Comparison of ENCODE assay signal across 19 mouse cellular contexts in the genomic region with DNA sequence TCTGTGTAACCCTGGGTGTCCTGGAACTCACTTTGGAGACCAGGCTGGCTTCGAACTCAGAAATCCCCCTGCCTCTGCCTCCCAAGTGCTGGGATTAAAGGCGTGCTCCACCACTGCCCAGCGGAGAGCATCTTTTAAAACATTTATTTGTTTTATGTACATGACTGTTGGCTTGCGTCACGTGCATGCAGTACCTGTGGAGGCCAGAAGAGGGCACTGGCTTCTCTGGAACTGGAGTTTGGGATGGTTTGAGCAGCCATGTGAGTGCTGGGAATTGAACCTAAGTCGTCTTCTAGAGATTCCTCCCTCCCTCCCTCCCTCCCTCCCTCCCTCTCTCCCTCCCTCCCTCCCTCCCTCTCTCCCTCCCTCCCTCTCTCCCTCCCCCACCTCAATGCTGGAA. TPM values are rescaled to one million over a fixed set of nuclear protein-coding genes. Genes with fewer than 3 reads are reported as not detected.
A peak's percentile ranks its signal among the peaks of the same experiment; 100 is the strongest.
DNase-seq lines count a peak whose midpoint lies in the region; ATAC-seq and TF ChIP-seq lines count a peak whose summit lies in the region.
"Not testable (repeated sequence)": the region's sequence is repeated elsewhere in the genome, so short reads cannot be mapped to it uniquely, and the experiment has no call there.
"Had no signal": no experiment of that assay in that cellular context is flagged by ENCODE, and none has a peak within 500 bp of the region (broad histone marks: within the 10 kb centered on the region; RNA-seq: fewer than 3 reads in every experiment).

No protein-coding gene starts in this region.

- H3K27ac ChIP-seq in heart, postnatal 0 days (ENCODE audit: low read depth); intestine, postnatal 0 days (ENCODE audit: low read depth, low read length); liver, adult 2 months (replicated peaks; ENCODE audit: insufficient read depth, low read depth, low read length): not testable (repeated sequence)

- not testable (repeated sequence) for TF ChIP-seq EP300 in heart, postnatal 0 days (IDR thresholded peaks at IDR 0.05; ENCODE audit: low read depth)

- 92% methylated on average over 6 of the region's 6 CpGs for WGBS in heart, postnatal 0 days
- 93% methylated on average over 6 of the region's 6 CpGs for WGBS in intestine, postnatal 0 days
- 92% methylated on average over 6 of the region's 6 CpGs for WGBS in liver, adult 2 months

- H3K79me2 ChIP-seq in liver, adult 2 months (ENCODE audit: control insufficient read depth, insufficient read depth, low read length) = peaks cover 20% of the 10 kb centered on the region; the same call in 1 of the 2 replicates

- 0 out of 2 replicates have a peak, but pooled peaks have one; percentile 14 for TF ChIP-seq CTCF in heart, postnatal 0 days (IDR thresholded peaks at IDR 0.05; ENCODE audit: low read depth)
- TF ChIP-seq CTCF in intestine, postnatal 0 days (IDR thresholded peaks at IDR 0.05; ENCODE audit: low read depth) = peak; percentile 57
- peak; percentile 56 for TF ChIP-seq CTCF in liver, adult 2 months (IDR thresholded peaks at IDR 0.05; ENCODE audit: low read depth, low read length)

- not testable (repeated sequence) for H3K4me2 ChIP-seq in heart, postnatal 0 days (ENCODE audit: low read depth, low read length); intestine, postnatal 0 days (replicated peaks; ENCODE audit: low read depth)

- not testable (repeated sequence) for H3K4me3 ChIP-seq in heart, postnatal 0 days (ENCODE audit: low read depth, low read length); intestine, postnatal 0 days (ENCODE audit: low read depth, low read length); liver, adult 2 months (ENCODE audit: insufficient read depth, low read depth, low read length)

- not testable (repeated sequence) for TF ChIP-seq POLR2A in liver, adult 2 months (IDR thresholded peaks at IDR 0.05; ENCODE audit: extremely low read depth, insufficient read depth, low read length)

- not testable (repeated sequence) for H3K27me3 ChIP-seq in heart, postnatal 0 days (ENCODE audit: control insufficient read depth, insufficient read depth, low read length); intestine, postnatal 0 days (replicated peaks; ENCODE audit: control insufficient read depth, insufficient read depth, low read length); liver, adult 2 months (ENCODE audit: control insufficient read depth, insufficient read depth, low read length)

- H3K4me1 ChIP-seq in heart, postnatal 0 days (ENCODE audit: control insufficient read depth, insufficient read depth); intestine, postnatal 0 days (replicated peaks; ENCODE audit: control insufficient read depth, insufficient read depth, low read length): not testable (repeated sequence)
- peaks cover 22% of the 10 kb centered on the region for H3K4me1 ChIP-seq in liver, adult 2 months (ENCODE audit: control insufficient read depth, insufficient read depth, low read length)

- not testable (repeated sequence) for H3K9me3 ChIP-seq in heart, postnatal 0 days (replicated peaks; ENCODE audit: control insufficient read depth, low read length); intestine, postnatal 0 days (ENCODE audit: control insufficient read depth)

- H3K36me3 ChIP-seq in heart, postnatal 0 days (replicated peaks; ENCODE audit: control insufficient read depth, insufficient read depth, low read length); intestine, postnatal 0 days (ENCODE audit: control insufficient read depth, insufficient read depth); liver, adult 2 months (ENCODE audit: control insufficient read depth, insufficient read depth, low read length): not testable (repeated sequence)

- DNase-seq in A20 (ENCODE audit: low read depth, low spot score) = peak; percentile 23
- peak; percentile 26 for DNase-seq in NIH3T3 (ENCODE audit: low read depth)
- DNase-seq in cerebellum, adult 8-10 months = peak; percentile 20
- not testable (repeated sequence) for DNase-seq in heart, postnatal 0 days (ENCODE audit: low spot score); liver, adult 2 months (ENCODE audit: extremely low read depth, low read depth, low spot score)
- DNase-seq in naive thymus-derived CD4-positive, alpha-beta T cell, adult 2 months (ENCODE audit: low read depth) = peak; percentile 10
- DNase-seq in testis, postnatal 14 days (ENCODE audit: low spot score) = peak; percentile 65

- ATAC-seq in heart, postnatal 0 days (ENCODE audit: insufficient read depth, low read depth); intestine, postnatal 0 days: not testable (repeated sequence)

- H3K9ac ChIP-seq in heart, postnatal 0 days (replicated peaks; ENCODE audit: low read depth, low read length); intestine, postnatal 0 days (ENCODE audit: low read depth, low read length); liver, adult 2 months (ENCODE audit: low read depth, low read length): not testable (repeated sequence)

RNA-seq across cellular contexts. Expression of gene Smad9, which starts 10.1 kb away (rescaled TPM):
- 0.69 and 1.0 TPM in 2 replicates for total RNA-seq in heart, postnatal 0 days (2014; rRNA removed; ENCODE audit: low replicate concordance)
- polyA plus RNA-seq in heart, postnatal 0 days (2015; fragmentation: Nextera tagmentation; extraction: Ambion mirVana) = 0.27 and 0.30 TPM in 2 replicates
- polyA plus RNA-seq in intestine, postnatal 0 days (2015; fragmentation: Nextera tagmentation; extraction: Ambion mirVana) = 0.70 and 0.93 TPM in 2 replicates
- 3.8 and 7.2 TPM in 2 replicates for total RNA-seq in liver, adult 2 months (2014; rRNA removed)
- polyA plus RNA-seq in liver, adult 2 months (2012; rRNA removed) = 2.1 and 4.6 TPM in 2 replicates
- polyA plus RNA-seq: CD4-positive, CD25-positive, alpha-beta regulatory T cell, adult 4 months; erythroblast, embryonic 14.5 days had no signal

RNA-seq across cellular contexts. Expression of gene Alg5, which starts 30.2 kb away (rescaled TPM):
- total RNA-seq in heart, postnatal 0 days (2014; rRNA removed; ENCODE audit: low replicate concordance) = 10.4 and 26.9 TPM in 2 replicates
- 37.3 and 41.3 TPM in 2 replicates for polyA plus RNA-seq in heart, postnatal 0 days (2015; fragmentation: Nextera tagmentation; extraction: Ambion mirVana)
- 95.1 and 99.6 TPM in 2 replicates for polyA plus RNA-seq in intestine, postnatal 0 days (2015; fragmentation: Nextera tagmentation; extraction: Ambion mirVana)
- total RNA-seq in liver, adult 2 months (2014; rRNA removed) = 28.3 and 33.4 TPM in 2 replicates
- 14.8 and 17.5 TPM in 2 replicates for polyA plus RNA-seq in liver, adult 2 months (2012; rRNA removed)
- polyA plus RNA-seq: erythroblast, embryonic 14.5 days had no signal

RNA-seq across cellular contexts. Expression of gene Exosc8, which starts 30.3 kb away (rescaled TPM):
- 18.8 and 44.5 TPM in 2 replicates for total RNA-seq in heart, postnatal 0 days (2014; rRNA removed; ENCODE audit: low replicate concordance)
- polyA plus RNA-seq in heart, postnatal 0 days (2015; fragmentation: Nextera tagmentation; extraction: Ambion mirVana) = 33.9 and 36.5 TPM in 2 replicates
- 31.0 and 31.7 TPM in 2 replicates for polyA plus RNA-seq in intestine, postnatal 0 days (2015; fragmentation: Nextera tagmentation; extraction: Ambion mirVana)
- 17.4 and 22.1 TPM in 2 replicates for total RNA-seq in liver, adult 2 months (2014; rRNA removed)
- polyA plus RNA-seq in liver, adult 2 months (2012; rRNA removed) = 8.0 and 10.1 TPM in 2 replicates

RNA-seq across cellular contexts. Expression of gene Rfxap, which starts 42.1 kb away (rescaled TPM):
- 10.4 and 14.5 TPM in 2 replicates for total RNA-seq in heart, postnatal 0 days (2014; rRNA removed; ENCODE audit: low replicate concordance)
- 21.2 and 22.1 TPM in 2 replicates for polyA plus RNA-seq in heart, postnatal 0 days (2015; fragmentation: Nextera tagmentation; extraction: Ambion mirVana)
- 28.8 and 30.8 TPM in 2 replicates for polyA plus RNA-seq in intestine, postnatal 0 days (2015; fragmentation: Nextera tagmentation; extraction: Ambion mirVana)
- 10.6 and 11.4 TPM in 2 replicates for total RNA-seq in liver, adult 2 months (2014; rRNA removed)
- 10.8 and 13.1 TPM in 2 replicates for polyA plus RNA-seq in liver, adult 2 months (2012; rRNA removed)

RNA-seq across cellular contexts. Expression of gene Gm21958, which starts 51.4 kb away (rescaled TPM):
- not detected in 2 replicates for total RNA-seq in heart, postnatal 0 days (2014; rRNA removed; ENCODE audit: low replicate concordance)
- polyA plus RNA-seq in heart, postnatal 0 days (2015; fragmentation: Nextera tagmentation; extraction: Ambion mirVana) = not detected in 2 replicates
- polyA plus RNA-seq in intestine, postnatal 0 days (2015; fragmentation: Nextera tagmentation; extraction: Ambion mirVana) = not detected in 2 replicates
- not detected in 2 replicates for total RNA-seq in liver, adult 2 months (2014; rRNA removed)
- polyA plus RNA-seq in liver, adult 2 months (2012; rRNA removed) = not detected in 2 replicates
- total RNA-seq: adrenal gland, postnatal 36 days; gastrocnemius, postnatal 4 days; heart, postnatal 25 days; layer of hippocampus, adult 18-20 months; left cerebral cortex, postnatal 4 days had no signal
- polyA plus RNA-seq: embryonic facial prominence, embryonic 10.5 days; erythroblast, embryonic 14.5 days; forebrain, embryonic 14.5 days; liver, embryonic 13.5 days; neural tube, embryonic 12.5 days had no signal
